Mouse (Mus musculus): ENCODE results near the gene A1cf.

The A1cf gene

DNA sequence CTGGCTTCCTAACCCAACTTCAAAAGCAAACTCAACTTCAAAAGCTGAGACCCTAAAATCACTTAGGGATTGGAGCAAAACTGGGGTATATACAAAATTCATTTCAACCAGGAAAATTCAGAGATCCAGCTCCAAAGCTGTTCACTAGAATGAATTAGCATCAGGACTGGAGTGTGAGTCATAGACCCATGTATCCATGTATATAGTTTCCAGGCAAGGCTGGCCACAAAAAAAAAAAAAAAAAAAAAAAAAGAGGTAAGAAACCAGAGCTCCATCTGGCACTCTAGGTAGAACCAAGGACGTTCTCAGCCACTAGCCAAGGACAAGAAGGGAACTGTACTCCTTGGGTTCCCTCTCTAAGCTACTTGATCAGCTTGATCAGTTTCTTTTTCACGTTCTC is 85.2 kb downstream of the A1cf start:
- no peak for DNase-seq (ENCODE audit: low spot score in 2 of 2)

DNA sequence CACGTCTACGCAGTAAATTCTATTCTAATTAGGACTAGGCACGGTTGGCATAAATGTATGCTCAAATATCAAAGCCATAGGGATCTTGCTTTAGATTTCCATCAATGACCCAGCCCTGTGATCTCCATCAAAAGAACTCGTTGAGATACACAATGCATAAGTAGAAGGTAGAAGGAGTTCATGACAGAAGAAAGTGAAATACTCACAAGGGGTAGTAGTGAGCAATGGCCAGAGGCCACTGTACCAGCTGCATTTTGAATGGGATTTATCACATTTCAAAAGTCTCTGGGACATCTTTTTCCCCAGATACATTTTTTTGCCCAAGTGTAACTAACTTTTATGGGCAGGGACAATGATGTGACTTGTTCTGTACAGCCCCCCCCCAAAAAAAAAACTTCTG is 85.7 kb downstream of the A1cf start:
- no peak for DNase-seq (ENCODE audit: low spot score in 2 of 2)

- DNase-seq (ENCODE audit: low spot score in 2 of 2), result no peak
Measured at GRCm38 (mm10) chr19:31954696-31955095, 86.1 kb downstream of the A1cf start.

- no peak for DNase-seq (ENCODE audit: low spot score in 2 of 2)
Measured at GRCm38 (mm10) chr19:31956359-31956758, 87.8 kb downstream of the A1cf start.

- DNase-seq (ENCODE audit: low spot score in 2 of 2), result no peak
Measured at GRCm38 (mm10) chr19:31960434-31960833, 91.9 kb downstream of the A1cf start.

GRCm38 (mm10) chr19:31963147-31963546 is 94.6 kb downstream of the A1cf start:
- DNase-seq (ENCODE audit: low spot score in 2 of 2), result no peak

DNA sequence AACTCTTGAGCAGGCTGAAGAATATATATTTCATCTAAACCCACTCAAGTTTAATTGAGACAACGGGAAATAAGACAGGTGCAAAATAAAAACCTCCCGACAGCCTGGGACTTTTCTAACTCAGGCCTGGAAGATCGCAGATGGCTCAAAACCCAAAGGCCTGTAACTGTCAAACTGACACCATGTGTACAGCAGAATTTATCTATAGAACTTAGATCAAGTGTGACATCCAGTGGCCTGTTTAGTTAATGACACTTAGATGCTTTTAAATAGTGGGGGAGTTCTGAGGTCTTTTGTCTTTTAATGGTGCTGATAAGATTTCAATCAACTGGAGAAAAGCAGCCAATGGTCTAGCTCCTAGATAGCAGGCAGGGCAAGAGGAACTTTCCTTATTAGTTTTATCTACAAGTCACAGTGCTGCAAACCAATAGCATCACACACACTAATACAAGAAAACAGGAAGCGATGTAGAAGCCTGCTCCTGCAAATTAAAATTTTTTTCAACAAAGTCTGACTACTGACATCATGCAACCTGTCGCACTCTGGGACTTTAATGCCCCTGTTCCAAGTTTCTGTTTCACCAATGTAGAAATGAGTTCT is 99.5 kb downstream of the A1cf start:
- DNase-seq (ENCODE audit: low spot score in 2 of 2), result no peak

GRCm38 (mm10) chr19:31971405-31971804 is 102.8 kb downstream of the A1cf start:
- DNase-seq (ENCODE audit: low spot score in 2 of 2), result no peak

GRCm38 (mm10) chr19:31971998-31972397 is 103.4 kb downstream of the A1cf start:
- DNase-seq (ENCODE audit: low spot score in 2 of 2), result peak; percentile 34 to 43

DNA sequence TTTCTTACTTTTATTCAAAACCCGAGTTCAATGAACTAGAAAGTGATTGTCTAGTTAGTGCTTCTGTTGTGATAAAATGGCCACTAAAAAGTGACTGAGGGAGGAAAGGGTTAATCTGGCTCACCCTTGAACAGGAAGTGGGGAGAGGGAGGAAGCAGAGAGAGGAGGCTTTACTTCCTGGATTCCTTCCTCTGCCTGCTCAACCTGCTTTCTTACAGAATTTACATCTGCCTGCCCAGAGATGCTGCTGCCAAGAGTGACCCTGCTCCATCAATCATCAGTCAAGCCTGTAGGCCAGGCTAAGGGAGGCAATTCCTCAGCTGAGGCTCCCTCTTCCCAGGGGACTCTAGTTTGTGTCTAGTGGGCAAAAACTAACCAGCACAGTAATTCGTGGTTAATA is 107.3 kb downstream of the A1cf start:
- no peak for DNase-seq (ENCODE audit: low spot score in 2 of 2)

- DNase-seq (ENCODE audit: low spot score in 2 of 2), result no peak
Measured at GRCm38 (mm10) chr19:31991057-31991456, 122.5 kb downstream of the A1cf start.

DNA sequence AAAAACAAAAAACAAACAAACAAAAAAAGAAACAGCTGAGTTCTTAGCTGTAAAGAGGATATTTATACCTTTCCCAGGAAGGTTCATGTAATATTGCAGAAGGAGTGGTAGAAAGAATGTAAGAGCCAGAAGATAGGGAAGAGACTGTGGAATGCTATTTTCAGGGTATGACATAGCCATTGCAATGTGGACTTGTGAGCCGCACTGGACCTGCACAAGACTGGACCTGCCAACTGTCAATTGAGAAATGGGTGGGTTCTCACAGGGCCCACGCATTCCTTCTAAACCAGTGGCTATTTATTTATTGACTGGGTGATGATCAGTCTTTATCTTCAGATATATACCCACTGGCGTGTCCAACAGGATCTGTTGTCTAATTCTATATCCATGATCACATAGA is 128.4 kb downstream of the A1cf start:
- DNase-seq (ENCODE audit: low spot score in 2 of 2), result no peak
